Mouse (Mus musculus): ENCODE measurements around the gene Eef1akmt3.
"Not testable (repeated sequence)": the region's sequence is repeated elsewhere in the genome, so short reads cannot be mapped to it uniquely, and the experiment has no call there.

Gene Eef1akmt3

DNA sequence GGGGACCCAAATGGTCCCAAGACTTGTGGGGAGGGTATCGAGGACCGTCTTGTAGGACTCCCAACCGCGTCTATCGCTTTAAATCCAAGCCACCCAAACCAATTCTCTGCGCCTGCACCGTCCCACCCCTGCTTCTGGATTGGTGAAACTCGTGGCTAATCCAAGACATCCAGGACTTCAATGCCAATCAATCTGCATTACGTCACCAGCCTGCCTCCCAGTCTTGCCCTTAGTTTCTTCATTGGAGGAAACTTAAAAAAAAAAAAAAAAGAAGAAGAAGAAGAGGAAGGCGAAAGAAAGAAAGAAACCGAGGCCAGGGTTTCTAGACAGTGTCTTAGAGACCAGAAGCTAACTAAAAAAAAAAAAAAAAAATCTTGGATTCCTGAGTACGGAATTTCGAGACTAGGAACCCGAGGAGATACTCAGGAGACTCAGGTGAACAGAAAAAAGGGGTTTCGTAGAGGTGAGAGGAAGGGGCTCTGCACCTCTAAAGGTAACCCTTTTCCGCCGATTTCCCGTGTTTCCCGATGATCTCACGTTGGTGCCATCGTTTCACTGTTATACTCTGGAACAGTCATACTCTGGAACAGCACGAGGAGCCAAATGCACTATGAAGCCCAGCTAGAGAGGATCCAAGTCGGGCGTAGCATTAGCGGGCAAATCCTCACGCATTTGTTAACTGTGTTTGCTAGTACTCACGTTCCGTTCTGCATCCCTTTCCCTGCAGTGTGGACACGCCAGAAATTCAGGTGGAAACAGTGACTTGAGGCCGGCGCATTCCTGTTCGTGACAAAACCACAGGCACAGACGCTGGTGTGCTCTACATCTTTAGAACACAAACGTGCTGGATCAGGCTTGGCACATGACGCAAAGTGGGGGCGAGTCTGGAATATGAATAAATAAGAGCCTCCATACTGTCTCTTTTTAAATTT lies 29.1 kb upstream of the Eef1akmt3 start, which contains the start of gene Tspan31:
Gene Tspan31, minus strand, starts transcription at position 75 of the 932 bp plus-strand sequence.
- peak; percentile 98 for DNase-seq (ENCODE audit: low read depth, low spot score)

- peak; percentile 84 for DNase-seq (ENCODE audit: low read depth, low spot score)
Observed at GRCm38 (mm10) chr10:127069281-127070189, 28.2 kb upstream of the Eef1akmt3 start.

GRCm38 (mm10) chr10:127068360-127069038 lies 27.2 kb upstream of the Eef1akmt3 start:
- DNase-seq (ENCODE audit: low read depth, low spot score): no peak

GRCm38 (mm10) chr10:127066519-127067018 lies 25.3 kb upstream of the Eef1akmt3 start:
- no peak for DNase-seq (ENCODE audit: low read depth, low spot score)

- no peak for DNase-seq (ENCODE audit: low read depth, low spot score)
Observed at GRCm38 (mm10) chr10:127065981-127066380, 24.7 kb upstream of the Eef1akmt3 start.

DNA sequence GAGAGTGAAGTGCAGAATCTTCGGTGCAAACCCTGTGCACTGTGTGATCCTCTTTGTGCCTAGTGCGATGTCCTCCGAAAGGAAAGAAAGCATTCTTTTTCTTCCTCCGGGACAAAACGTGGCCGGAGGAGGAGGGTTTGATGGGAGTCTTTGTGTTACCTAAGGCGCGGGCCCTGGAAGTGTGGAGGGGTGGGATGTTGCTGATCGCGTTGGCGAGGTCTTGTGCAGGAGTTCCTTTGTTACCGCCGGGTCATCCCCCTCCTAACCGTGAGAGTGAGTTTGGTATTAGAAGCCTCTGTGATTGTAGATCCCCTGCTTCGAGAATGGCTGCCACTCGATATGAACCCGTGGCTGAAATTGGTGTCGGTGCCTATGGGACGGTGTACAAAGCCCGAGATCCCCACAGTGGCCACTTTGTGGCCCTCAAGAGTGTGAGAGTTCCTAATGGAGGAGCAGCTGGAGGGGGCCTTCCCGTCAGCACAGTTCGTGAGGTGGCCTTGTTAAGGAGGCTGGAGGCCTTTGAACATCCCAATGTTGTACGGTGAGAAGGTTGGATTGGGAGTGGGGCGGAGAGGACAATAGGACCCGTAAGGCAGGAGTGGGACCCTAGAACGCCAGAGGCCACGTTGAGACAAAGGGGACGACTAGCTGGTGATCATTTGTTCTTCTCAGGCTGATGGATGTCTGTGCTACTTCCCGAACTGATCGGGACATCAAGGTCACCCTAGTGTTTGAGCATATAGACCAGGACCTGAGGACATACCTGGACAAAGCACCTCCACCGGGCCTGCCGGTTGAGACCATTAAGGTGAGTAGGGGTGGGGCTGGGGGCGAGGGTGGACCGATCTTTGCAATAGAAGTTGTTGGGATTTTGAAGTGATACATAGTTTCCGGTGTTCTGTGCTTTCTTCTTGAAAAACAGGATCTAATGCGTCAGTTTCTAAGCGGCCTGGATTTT lies 22.9 kb upstream of the Eef1akmt3 start:
- DNase-seq (ENCODE audit: low read depth, low spot score): no peak

- DNase-seq (ENCODE audit: low read depth, low spot score): peak; percentile 97
Observed at GRCm38 (mm10) chr10:127063239-127063872, 22.0 kb upstream of the Eef1akmt3 start, which contains the start of gene Cdk4. Cdk4 (plus strand) TSS chr10:127063534.

DNA sequence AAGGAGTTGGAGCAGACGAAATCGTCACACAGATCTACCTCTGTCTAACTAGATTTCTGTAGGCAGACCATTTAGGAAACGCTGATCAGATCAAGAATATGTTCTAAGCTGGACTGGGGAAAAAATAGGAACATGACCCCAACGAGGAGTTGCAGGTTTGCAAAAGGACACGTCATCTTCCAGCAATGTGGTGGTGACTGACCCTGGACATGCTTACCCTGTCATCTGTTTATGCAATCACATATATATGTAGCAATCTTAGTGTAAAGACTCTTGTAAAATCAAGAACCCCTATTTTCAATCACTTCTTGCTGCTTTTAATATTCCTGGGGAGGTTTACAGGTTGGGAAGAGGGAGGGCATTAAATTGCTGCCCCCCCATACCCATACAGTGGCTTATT lies 21.2 kb upstream of the Eef1akmt3 start:
- DNase-seq (ENCODE audit: low read depth, low spot score): no peak

- not testable (repeated sequence) for DNase-seq (ENCODE audit: low read depth, low spot score)
Observed at GRCm38 (mm10) chr10:127062101-127062500, 20.8 kb upstream of the Eef1akmt3 start.

GRCm38 (mm10) chr10:127061513-127061912 lies 20.2 kb upstream of the Eef1akmt3 start:
- no peak for DNase-seq (ENCODE audit: low read depth, low spot score)

GRCm38 (mm10) chr10:127061085-127061484 lies 19.8 kb upstream of the Eef1akmt3 start:
- DNase-seq (ENCODE audit: low read depth, low spot score): no peak

- peak; percentile 86 for DNase-seq (ENCODE audit: low read depth, low spot score)
Observed at GRCm38 (mm10) chr10:127059968-127060916, 18.9 kb upstream of the Eef1akmt3 start, which contains the start of gene March9. March9 (minus strand) TSS chr10:127060184.

DNA sequence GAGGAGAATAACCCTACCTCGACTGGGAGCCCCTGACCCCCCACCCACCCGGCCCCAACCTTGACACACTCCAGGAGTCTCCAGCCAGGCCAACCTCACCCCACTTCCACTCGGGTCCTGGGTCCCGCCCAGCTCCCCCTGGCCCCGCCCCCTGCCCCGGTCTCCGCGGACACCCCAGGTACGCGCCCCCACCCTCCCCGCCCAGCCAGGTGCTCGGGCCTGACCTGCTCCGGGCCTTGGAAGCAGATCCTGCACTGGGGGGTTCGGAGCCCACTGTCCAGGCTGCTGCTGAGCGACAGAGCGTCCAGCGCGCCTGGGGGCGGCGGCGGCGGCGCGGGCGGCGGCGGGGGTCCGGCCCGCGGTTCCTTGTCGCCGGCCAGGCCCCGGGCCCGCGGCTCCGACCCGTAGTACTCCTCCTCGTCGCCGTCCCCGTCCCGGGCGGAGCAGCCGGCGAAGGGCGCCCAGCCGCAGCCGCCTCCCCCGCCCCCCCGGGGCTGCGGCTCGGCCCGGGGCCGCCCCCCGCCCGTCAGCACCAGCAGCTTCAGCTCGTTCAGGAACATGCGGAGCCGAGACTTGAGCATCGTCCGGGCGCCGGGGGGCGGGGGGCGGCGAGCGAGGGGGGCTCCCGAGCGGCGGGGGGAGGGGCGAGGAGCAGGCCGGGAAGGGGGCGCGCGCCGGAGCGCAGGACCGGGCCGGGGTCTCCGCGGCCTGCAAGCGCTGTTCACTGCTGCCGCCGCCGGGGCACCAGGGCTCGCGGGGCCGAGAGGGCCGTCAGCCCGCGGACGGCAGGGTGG lies 18.1 kb upstream of the Eef1akmt3 start:
- DNase-seq (ENCODE audit: low read depth, low spot score): no peak

DNA sequence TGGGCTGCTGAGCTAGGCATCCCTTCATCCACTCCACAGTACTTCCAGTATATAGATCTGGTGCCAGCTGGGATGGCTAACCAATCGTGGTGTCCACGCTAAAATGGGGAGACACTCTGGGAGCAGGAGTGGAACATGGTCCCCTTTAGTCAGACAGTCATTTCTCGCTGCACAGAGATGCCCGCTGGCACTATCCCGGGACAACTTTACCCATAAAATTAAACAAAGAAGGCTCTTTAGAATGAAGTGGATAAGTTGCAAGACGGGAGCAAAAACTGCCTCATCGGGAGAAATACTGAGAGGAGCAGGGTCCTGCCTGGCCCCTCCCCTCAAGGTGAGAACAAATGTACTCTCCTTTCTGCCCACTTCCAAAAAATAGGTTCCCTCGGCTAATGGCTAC lies 17.4 kb upstream of the Eef1akmt3 start:
- no peak for DNase-seq (ENCODE audit: low read depth, low spot score)

- DNase-seq (ENCODE audit: low read depth, low spot score): no peak
Observed at GRCm38 (mm10) chr10:127058161-127058560, 16.8 kb upstream of the Eef1akmt3 start.

- DNase-seq (ENCODE audit: low read depth, low spot score): no peak
Observed at GRCm38 (mm10) chr10:127056490-127056889, 15.2 kb upstream of the Eef1akmt3 start.

DNA sequence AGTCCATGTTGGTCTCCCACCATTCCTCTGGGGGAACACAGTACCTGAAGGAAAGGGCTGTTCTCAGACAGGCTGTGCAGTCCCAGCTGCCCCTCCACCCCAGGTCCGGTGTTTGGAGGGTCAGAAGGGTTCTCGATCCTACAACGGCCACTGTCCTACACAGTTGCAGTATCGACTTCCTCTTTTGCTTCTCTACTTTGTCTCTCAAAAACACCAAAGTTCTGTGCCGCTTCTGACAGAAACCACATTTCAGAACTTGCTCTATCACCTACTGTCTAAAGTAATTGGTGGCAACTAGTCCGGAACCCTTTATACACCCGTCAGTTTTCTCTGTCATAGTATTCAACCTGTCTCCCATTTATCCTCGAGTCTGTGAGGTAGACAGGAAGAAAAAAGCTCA lies 14.1 kb upstream of the Eef1akmt3 start:
- no peak for DNase-seq (ENCODE audit: low read depth, low spot score)

DNA sequence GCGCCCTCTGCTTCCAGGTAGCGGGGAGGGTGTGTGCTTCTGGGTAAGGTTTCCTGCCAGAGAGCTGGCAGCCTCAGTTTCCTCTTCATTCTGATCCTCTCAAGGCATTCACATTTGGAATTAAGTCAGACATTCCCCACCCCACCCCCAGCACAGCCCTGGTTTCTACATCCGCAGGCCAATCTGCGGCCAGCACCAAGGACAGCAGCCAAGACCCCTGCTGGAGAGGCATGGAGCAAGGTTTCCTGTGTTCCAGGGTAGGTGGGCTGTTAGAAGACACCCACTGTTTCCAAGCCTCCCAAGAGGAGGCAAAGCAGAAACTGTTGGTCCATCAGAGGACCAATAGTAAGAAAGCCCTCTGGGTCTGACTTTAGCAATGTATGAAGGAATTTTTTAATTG lies 13.3 kb upstream of the Eef1akmt3 start:
- no peak for DNase-seq (ENCODE audit: low read depth, low spot score)
